Mouse (Mus musculus) kidney, adult 2 months (tissue): ENCODE measurements around the gene Atl2. TPM values are rescaled to one million over a fixed set of nuclear protein-coding genes. Genes with fewer than 3 reads are reported as not detected.

Source experiments
- DNase-seq: peaks from one replicate; pipeline ENCODE4 v3.0.0; 2021
- H3K27ac ChIP-seq: fragments of 200-500 bp; 2 replicates; pipeline ENCODE4 v1.5.1; 2012; ENCODE audit warnings: low read depth, low read length, control low read depth, inconsistent platforms; ENCODE audit not compliant: insufficient read depth
- H3K27me3 ChIP-seq: fragments of 200-500 bp; replicated peaks from 2 replicates; pipeline ENCODE4 v1.6.1; 2012; ENCODE audit warnings: mild to moderate bottlenecking, moderate library complexity, low read length, inconsistent platforms; ENCODE audit not compliant: control insufficient read depth, insufficient read depth
- H3K36me3 ChIP-seq: fragments of 200-500 bp; 2 replicates; pipeline ENCODE4 v1.6.1; 2012; ENCODE audit warnings: mild to moderate bottlenecking, moderate library complexity, low read length, inconsistent platforms; ENCODE audit not compliant: control insufficient read depth, insufficient read depth
- H3K4me1 ChIP-seq: fragments of 200-500 bp; 2 replicates; pipeline ENCODE4 v1.6.1; 2011; ENCODE audit warnings: low read length; ENCODE audit not compliant: control insufficient read depth, insufficient read depth
- H3K4me3 ChIP-seq: fragments of 200-500 bp; 2 replicates; pipeline ENCODE4 v1.5.1; 2011; ENCODE audit warnings: mild to moderate bottlenecking, low read depth, low read length, control low read depth; ENCODE audit not compliant: insufficient read depth
- CTCF ChIP-seq: fragments of 200-500 bp; conservative IDR thresholded peaks from 2 replicates; pipeline ENCODE4 v1.5.1; 2011; ENCODE audit warnings: low read depth, mild to moderate bottlenecking, control low read depth, low read length, moderate library complexity, mixed read lengths; ENCODE audit not compliant: insufficient read depth, insufficient read length
- POLR2A ChIP-seq: fragments of 200-500 bp; IDR thresholded peaks from one replicate; pipeline ENCODE4 v1.6.1; 2011; ENCODE audit warnings: low read depth, low read length, control low read depth
- WGBS: fragments of 180-500 bp; shearing (Covaris S2); methylation state at CpG from one replicate; pipeline ENCODE4 v1.1.7; 2018; 5-methylcytosine and 5-hydroxymethylcytosine counted together
- polyA plus RNA-seq: library from polyadenylated mRNA; depleted of rRNA; stranded (reverse); fragments of >200 nt; gene quantifications from 2 replicates; pipeline ENCODE4 v1.2.3, GENCODE M21; 2012; rRNA removed

Atl2 gene
- 15.1 and 18.0 TPM in 2 replicates for polyA plus RNA-seq

GRCm38 (mm10) chr17:79895911-79896423 is at the start of gene Atl2:
Gene Atl2 (minus strand): TSS chr17:79896123.
- TF ChIP-seq CTCF (no peak), POLR2A (peak; percentile 77)
- H3K4me1 ChIP-seq = peaks cover 9% of the 10 kb centered on the region; the same call in 1 of the 2 replicates
- peak within 1 kb of the TSS; percentile 99 for H3K4me3 ChIP-seq
- H3K36me3 ChIP-seq = no peaks in the 10 kb centered on the region
- H3K27ac ChIP-seq = peak within 1 kb of the TSS; percentile 93
- WGBS = under 1% methylated on average over 51 of the region's 51 CpGs
- H3K27me3 ChIP-seq = no peaks in the 10 kb centered on the region; the same call in 1 of the 2 replicates
- DNase-seq = peak; percentile 97

GRCm38 (mm10) chr17:79944851-79945250 is 48.9 kb upstream of the Atl2 start:
- H3K36me3 ChIP-seq = no peaks in the 10 kb centered on the region
- no peak overlapping the region for H3K27ac ChIP-seq
- TF ChIP-seq POLR2A = no peak
- no peak for TF ChIP-seq CTCF
- WGBS = 59% methylated on average over 6 of the region's 6 CpGs
- no peak for DNase-seq
- H3K4me3 ChIP-seq = no peak overlapping the region
- H3K27me3 ChIP-seq = no peaks in the 10 kb centered on the region
- no peaks in the 10 kb centered on the region for H3K4me1 ChIP-seq

- WGBS = 76% methylated on average over 5 of the region's 5 CpGs
- Histone ChIP-seq H3K36me3 (no peaks in the 10 kb centered on the region), H3K4me3 (no peak overlapping the region), H3K27me3 (no peaks in the 10 kb centered on the region), H3K27ac (no peak overlapping the region), H3K4me1 (no peaks in the 10 kb centered on the region)
- no peak for TF ChIP-seq POLR2A
- TF ChIP-seq CTCF = no peak
- DNase-seq = no peak
Observed at GRCm38 (mm10) chr17:79942418-79942817, 46.5 kb upstream of the Atl2 start.

GRCm38 (mm10) chr17:79939133-79939532 is 43.2 kb upstream of the Atl2 start:
- Histone ChIP-seq H3K4me1 (no peaks in the 10 kb centered on the region), H3K36me3 (no peaks in the 10 kb centered on the region), H3K27ac (no peak overlapping the region), H3K27me3 (no peaks in the 10 kb centered on the region), H3K4me3 (no peak overlapping the region)
- TF ChIP-seq POLR2A (no peak), CTCF (no peak)
- no peak for DNase-seq
- WGBS = 83% methylated on average over 3 of the region's 3 CpGs

GRCm38 (mm10) chr17:79937921-79938601 is 42.1 kb upstream of the Atl2 start:
- DNase-seq = peak; percentile 11
- no peaks in the 10 kb centered on the region for H3K27me3 ChIP-seq
- TF ChIP-seq POLR2A (no peak), CTCF (no peak)
- no peaks in the 10 kb centered on the region for H3K4me1 ChIP-seq
- H3K4me3 ChIP-seq = no peak overlapping the region
- H3K27ac ChIP-seq = no peak overlapping the region
- H3K36me3 ChIP-seq = no peaks in the 10 kb centered on the region
- 82% methylated on average over 10 of the region's 10 CpGs for WGBS

DNA sequence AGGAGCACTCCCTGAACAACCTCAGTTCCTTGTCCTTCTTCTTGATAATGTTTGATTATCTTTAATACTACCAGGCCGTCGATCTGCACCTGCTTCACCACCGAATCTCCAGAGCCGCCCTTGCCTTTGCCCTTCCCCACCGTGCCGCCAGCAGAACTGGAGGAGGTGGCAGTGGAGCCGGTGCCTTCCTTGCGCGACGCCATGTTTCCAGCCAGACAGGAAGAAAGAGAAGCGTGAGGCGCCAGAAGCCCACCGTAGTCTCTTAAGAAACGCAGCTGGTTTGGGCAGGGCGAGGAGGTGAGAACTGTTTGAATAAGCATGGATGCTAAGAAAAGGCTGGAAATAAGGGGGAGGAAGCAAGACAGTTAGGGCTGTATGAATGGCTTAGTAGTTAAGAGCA is 38.4 kb upstream of the Atl2 start:
- DNase-seq = no peak
- H3K4me3 ChIP-seq = no peak overlapping the region
- H3K27me3 ChIP-seq = no peaks in the 10 kb centered on the region
- TF ChIP-seq CTCF (no peak), POLR2A (no peak)
- 95% methylated on average over 15 of the region's 15 CpGs for WGBS
- no peaks in the 10 kb centered on the region for H3K36me3 ChIP-seq
- H3K27ac ChIP-seq = no peak overlapping the region
- no peaks in the 10 kb centered on the region for H3K4me1 ChIP-seq

DNA sequence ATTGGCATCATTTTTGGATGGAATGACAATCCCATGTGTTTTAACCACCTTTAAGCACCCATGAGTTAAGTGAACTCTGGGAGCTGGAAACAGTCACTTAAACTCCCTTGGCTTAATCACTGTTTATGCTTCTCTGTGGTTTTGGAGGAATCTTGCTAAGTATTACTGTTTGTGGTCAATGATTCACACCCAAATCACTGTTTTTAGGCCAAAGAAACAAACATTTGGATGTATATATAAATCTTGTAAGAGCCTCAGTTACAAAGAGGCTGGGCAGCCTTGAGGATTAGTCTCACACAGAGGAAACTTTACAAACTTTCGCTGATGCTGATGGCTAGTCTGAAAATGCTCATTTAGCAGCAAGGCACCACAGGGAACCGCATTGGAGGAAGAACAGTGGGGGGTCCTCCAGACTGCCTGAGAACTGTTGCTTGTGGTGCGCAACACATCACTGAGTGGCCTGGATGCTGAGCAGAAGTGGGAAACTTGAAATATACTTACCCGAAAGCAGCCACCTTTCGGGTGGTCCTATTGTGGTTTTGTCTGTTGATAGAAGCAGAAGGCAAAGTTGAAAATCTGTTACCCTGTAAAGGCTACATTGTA is 36.9 kb upstream of the Atl2 start:
- DNase-seq = no peak
- Histone ChIP-seq H3K36me3 (no peaks in the 10 kb centered on the region), H3K27ac (no peak overlapping the region), H3K4me1 (no peaks in the 10 kb centered on the region), H3K27me3 (no peaks in the 10 kb centered on the region), H3K4me3 (no peak overlapping the region)
- TF ChIP-seq POLR2A = no peak
- no peak for TF ChIP-seq CTCF
- 82% methylated on average over 5 of the region's 5 CpGs for WGBS
